Mouse (Mus musculus) intestine, embryonic 14.5 days (tissue): ENCODE measurements around the gene Mif4gd. TPM values are rescaled to one million over a fixed set of nuclear protein-coding genes. Genes with fewer than 3 reads are reported as not detected.

ENCODE experiments used
- ATAC-seq: fragments of 200-750 bp; cut with Nextera tagmentation; replicated peaks from 2 replicates; pipeline ENCODE4 v1.8.0; 2017; ENCODE audit warnings: low read depth, moderate number of reproducible peaks, moderate TSS enrichment, moderate library complexity; ENCODE audit not compliant: low FRiP score, low TSS enrichment
- DNase-seq: peaks from one replicate; pipeline ENCODE4 v3.0.0-alpha.2; 2018; ENCODE audit warnings: low spot score
- H3K27ac ChIP-seq: fragments of 300-500 bp; sonication (generic); 2 replicates; pipeline ENCODE4 v1.5.1; 2014; ENCODE audit warnings: low read depth, mild to moderate bottlenecking, control low read depth
- H3K27me3 ChIP-seq: fragments of 300-500 bp; sonication (generic); replicated peaks from 2 replicates; pipeline ENCODE4 v1.6.1; 2014; ENCODE audit warnings: low read length, control low read depth; ENCODE audit not compliant: control insufficient read depth, insufficient read depth
- H3K36me3 ChIP-seq: fragments of 300-500 bp; sonication (generic); 2 replicates; pipeline ENCODE4 v1.6.1; 2014; ENCODE audit warnings: low read length, control low read depth; ENCODE audit not compliant: control insufficient read depth, insufficient read depth
- H3K4me1 ChIP-seq: fragments of 300-500 bp; sonication (generic); replicated peaks from 2 replicates; pipeline ENCODE4 v1.6.1; 2014; ENCODE audit warnings: low read length, control low read depth, mixed read lengths; ENCODE audit not compliant: control insufficient read depth, insufficient read depth
- H3K4me2 ChIP-seq: fragments of 300-500 bp; sonication (generic); 2 replicates; pipeline ENCODE4 v1.6.1; 2014; ENCODE audit warnings: low read length
- H3K4me3 ChIP-seq: fragments of 300-500 bp; sonication (generic); 2 replicates; pipeline ENCODE4 v1.5.1; 2014; ENCODE audit warnings: low read depth, low read length, control low read depth, mixed read lengths
- H3K9ac ChIP-seq: fragments of 300-500 bp; sonication (generic); 2 replicates; pipeline ENCODE4 v1.6.1; 2014; ENCODE audit warnings: mild to moderate bottlenecking, low read length
- H3K9me3 ChIP-seq: fragments of 300-500 bp; sonication (generic); 2 replicates; pipeline ENCODE4 v1.6.1; 2016; ENCODE audit warnings: low read length, control low read depth; ENCODE audit not compliant: control insufficient read depth
- WGBS: fragments of 180-500 bp; shearing (Covaris S2); extraction: QIAGEN DNeasy Blood & Tissue Kit; methylation state at CpG from one replicate; pipeline ENCODE4 v1.1.7; 2014; 5-methylcytosine and 5-hydroxymethylcytosine counted together
- polyA plus RNA-seq: library from polyadenylated mRNA; unstranded; fragments of >200 nt; fragmentation: Nextera tagmentation; extraction: Ambion mirVana; gene quantifications from 2 replicates; pipeline ENCODE4 v1.2.1, GENCODE M21; 2014

Gene Mif4gd
- polyA plus RNA-seq: 26.2 and 28.3 TPM in 2 replicates

DNA sequence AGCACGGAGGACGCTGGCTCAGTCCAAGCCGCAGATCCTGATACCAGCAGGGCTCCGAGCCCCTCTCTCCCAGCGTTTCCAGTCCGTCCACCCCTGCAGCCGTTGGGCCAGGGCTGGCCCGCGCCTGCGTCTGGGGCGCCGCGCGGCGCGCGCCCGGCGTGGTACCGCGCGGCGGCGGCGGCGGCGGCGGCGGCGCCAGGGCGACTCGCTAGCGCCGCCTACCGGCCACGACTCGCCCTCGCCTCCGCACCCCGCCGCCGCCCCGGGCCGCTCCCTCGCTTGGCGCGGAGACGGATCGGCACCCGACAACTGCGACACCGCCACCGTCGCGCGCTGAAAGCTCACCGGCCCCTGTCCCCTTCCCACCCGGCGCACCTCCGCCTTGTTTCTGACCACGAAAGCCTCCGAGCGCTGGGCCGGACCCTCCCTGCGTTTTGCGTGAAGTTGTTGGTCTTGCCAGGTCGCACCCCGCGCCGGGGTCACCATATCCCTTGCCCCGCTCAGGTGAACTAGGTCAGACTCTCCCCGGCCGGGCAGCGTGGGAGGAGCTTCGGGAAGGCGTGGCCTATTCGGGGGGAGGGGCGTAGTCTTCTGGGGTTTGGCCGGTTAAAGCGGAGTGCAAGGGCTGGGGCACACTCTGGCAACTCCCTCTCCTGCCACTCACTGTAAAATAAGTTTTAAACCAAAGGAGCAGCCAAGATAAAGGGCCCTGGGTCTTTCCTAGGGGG, at the start of gene Mif4gd:
Gene Mif4gd (minus strand): TSS at position 560 of the 728 bp plus-strand sequence.
- Histone ChIP-seq H3K4me1 (peaks cover 17% of the 10 kb centered on the region), H3K9me3 (no peaks in the 10 kb centered on the region), H3K4me2 (peak within 1 kb of the TSS; percentile 71), H3K27ac (peak within 1 kb of the TSS; percentile 76), H3K27me3 (no peaks in the 10 kb centered on the region), H3K4me3 (peak within 1 kb of the TSS; percentile 67), H3K9ac (peak within 1 kb of the TSS; percentile 73), H3K36me3 (peaks cover 39% of the 10 kb centered on the region)
- under 1% methylated on average over 72 of the region's 80 CpGs for WGBS
- DNase-seq: peak; percentile 97
- peak; percentile 85 for ATAC-seq

DNA sequence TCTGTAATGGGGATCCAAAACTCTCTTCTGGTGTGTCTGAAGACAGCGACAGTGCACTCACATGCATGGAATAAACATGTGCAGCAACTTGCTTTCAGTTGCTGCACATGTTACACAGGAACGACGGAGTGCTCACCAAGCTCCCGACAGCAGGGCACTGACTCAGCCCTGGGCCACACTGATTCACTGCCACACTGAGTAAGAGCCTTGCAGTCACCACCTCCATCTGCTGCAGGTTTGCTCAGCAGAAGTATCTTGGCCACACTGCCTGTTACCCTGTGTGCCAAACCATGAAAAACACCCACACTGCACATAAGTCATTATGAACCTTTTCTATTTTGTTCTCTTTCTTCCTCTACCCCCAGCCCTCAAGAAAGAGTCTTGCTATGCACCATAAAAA, 47.6 kb upstream of the Mif4gd start:
- Histone ChIP-seq H3K27me3 (no peaks in the 10 kb centered on the region), H3K4me3 (no peak overlapping the region), H3K36me3 (no peaks in the 10 kb centered on the region), H3K4me2 (no peak overlapping the region), H3K9ac (no peak overlapping the region), H3K4me1 (no peaks in the 10 kb centered on the region), H3K27ac (no peak overlapping the region), H3K9me3 (no peaks in the 10 kb centered on the region)
- WGBS: 93% methylated on average over 4 of the region's 4 CpGs
- DNase-seq (no peak), ATAC-seq (no peak)

DNA sequence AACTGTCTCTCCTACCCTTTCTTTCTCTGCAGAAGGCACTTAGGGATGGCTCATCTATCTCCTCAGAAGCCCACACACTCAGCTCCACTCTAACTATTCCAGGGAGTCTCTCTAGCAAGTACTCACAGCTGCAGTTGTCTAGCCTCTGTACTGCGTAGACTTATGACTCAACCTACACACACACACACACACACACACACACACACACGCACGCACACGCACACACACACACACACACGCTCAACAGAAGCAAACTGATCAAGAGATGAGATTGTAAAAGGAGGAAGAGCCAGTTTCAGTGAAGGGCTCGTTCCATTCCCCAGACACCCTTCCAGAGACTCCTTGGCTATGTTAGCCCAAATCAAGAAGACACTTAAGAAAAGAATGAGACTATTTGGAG, 45.8 kb upstream of the Mif4gd start:
- peaks cover 7% of the 10 kb centered on the region; the same call in 1 of the 2 replicates for H3K36me3 ChIP-seq
- no peaks in the 10 kb centered on the region for H3K27me3 ChIP-seq
- no peaks in the 10 kb centered on the region for H3K4me1 ChIP-seq
- ATAC-seq (no peak), DNase-seq (no peak)
- H3K4me2 ChIP-seq: no peak overlapping the region
- H3K9ac ChIP-seq: no peak overlapping the region
- 89% methylated on average over 6 of the region's 6 CpGs for WGBS
- no peak overlapping the region for H3K27ac ChIP-seq
- no peak overlapping the region for H3K4me3 ChIP-seq
- H3K9me3 ChIP-seq: no peaks in the 10 kb centered on the region

DNA sequence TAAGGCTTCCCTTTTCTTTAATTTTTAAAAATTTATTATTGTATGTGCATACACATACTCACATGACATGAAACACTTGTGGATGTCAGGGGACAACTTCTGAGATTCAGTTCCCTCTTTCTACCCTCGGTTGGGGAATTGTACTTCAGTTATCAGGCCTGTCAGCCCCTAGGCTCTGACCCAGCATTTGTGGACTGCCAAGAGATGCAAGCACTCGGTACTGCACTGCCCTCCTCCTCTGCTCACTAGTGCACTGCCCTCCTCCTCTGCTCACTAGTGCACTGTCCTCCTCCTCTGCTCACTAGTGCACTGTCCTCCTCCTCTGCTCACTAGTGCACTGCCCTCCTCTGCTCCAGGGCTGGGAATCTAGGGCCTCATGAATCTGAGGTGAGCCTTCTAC, 41.4 kb upstream of the Mif4gd start:
- ATAC-seq: no peak
- Histone ChIP-seq H3K9me3 (no peaks in the 10 kb centered on the region), H3K27ac (no peak overlapping the region), H3K27me3 (no peaks in the 10 kb centered on the region), H3K4me1 (no peaks in the 10 kb centered on the region), H3K4me3 (no peak overlapping the region), H3K36me3 (peaks cover 28% of the 10 kb centered on the region; the same call in 1 of the 2 replicates), H3K9ac (no peak overlapping the region), H3K4me2 (no peak overlapping the region)
- WGBS: 75% methylated on average over 2 of the region's 2 CpGs
- DNase-seq: no peak

DNA sequence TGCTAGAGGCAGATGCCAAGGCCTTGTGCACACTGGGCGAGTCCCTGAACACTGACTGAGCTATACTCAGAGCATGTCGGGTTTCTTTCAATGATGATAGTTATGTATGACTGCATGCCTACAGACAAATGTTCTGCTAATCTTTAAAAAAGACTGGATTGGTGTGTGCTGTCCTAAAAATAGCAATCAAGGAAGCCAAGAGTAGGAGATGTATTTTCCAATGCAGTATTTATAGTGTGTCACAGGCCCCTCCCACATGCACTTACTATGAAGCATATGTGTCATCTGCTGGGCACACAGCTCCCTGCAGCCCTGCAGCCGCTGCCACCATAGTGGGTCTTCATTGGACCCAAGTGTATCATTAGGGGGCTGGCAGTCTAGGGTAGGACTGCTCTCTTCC, 40.4 kb upstream of the Mif4gd start:
- Histone ChIP-seq H3K36me3 (peaks cover 34% of the 10 kb centered on the region), H3K9me3 (no peaks in the 10 kb centered on the region), H3K9ac (no peak overlapping the region), H3K4me3 (no peak overlapping the region), H3K4me1 (no peaks in the 10 kb centered on the region), H3K27ac (no peak overlapping the region), H3K4me2 (no peak overlapping the region), H3K27me3 (no peaks in the 10 kb centered on the region)
- no peak for ATAC-seq
- DNase-seq: no peak
- 86% methylated on average over 3 of the region's 3 CpGs for WGBS

DNA sequence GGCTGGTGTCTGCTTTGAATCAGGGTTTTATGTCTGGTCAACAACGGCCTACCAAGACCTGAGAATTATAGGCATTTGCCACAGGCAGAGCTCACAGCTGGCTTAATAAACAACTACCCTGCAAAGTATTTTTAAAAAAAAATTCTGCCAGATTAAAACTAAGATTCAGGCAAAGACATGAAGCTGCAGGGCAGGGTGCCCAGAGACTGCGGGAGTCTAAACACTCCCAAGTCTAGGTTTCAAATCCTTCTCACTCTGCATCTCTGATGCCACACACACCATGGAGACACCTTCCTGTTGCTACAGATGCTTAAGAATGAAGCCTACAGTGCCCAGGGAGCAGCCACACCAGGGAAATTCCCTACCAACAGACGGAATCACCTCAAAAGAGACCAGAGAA, 38.9 kb upstream of the Mif4gd start:
- no peak overlapping the region for H3K9ac ChIP-seq
- no peak overlapping the region for H3K4me2 ChIP-seq
- ATAC-seq: no peak
- no peaks in the 10 kb centered on the region for H3K9me3 ChIP-seq
- H3K27me3 ChIP-seq: no peaks in the 10 kb centered on the region
- peaks cover 39% of the 10 kb centered on the region for H3K36me3 ChIP-seq
- H3K4me1 ChIP-seq: no peaks in the 10 kb centered on the region
- no peak overlapping the region for H3K27ac ChIP-seq
- DNase-seq: no peak
- no peak overlapping the region for H3K4me3 ChIP-seq
- 89% methylated on average over 3 of the region's 3 CpGs for WGBS

DNA sequence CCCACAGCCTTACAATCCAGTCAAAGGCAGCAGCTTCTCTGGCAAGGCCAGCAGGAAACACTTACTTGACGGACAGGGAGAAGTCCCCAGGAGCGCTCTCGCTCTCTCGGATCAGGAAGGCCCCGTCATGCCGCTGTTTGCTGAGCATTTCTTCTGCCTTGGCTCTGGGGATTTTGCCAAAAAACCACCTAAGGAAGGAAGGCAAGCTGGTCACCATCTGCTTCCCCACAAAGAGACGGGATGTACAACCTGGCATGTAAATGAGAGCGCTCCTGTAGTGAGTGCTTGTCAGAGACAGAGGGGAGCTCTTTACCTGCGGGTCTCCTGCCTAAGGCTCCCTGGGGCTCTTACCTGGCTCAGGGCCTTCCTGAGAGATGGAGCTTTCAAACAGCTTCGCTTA, 36.9 kb upstream of the Mif4gd start:
- H3K4me2 ChIP-seq: no peak overlapping the region
- DNase-seq (no peak), ATAC-seq (no peak)
- no peaks in the 10 kb centered on the region for H3K9me3 ChIP-seq
- H3K27ac ChIP-seq: no peak overlapping the region
- H3K36me3 ChIP-seq: peaks cover 44% of the 10 kb centered on the region
- no peak overlapping the region for H3K9ac ChIP-seq
- H3K27me3 ChIP-seq: no peaks in the 10 kb centered on the region
- 71% methylated on average over 10 of the region's 10 CpGs for WGBS
- H3K4me1 ChIP-seq: no peaks in the 10 kb centered on the region
- no peak overlapping the region for H3K4me3 ChIP-seq

DNA sequence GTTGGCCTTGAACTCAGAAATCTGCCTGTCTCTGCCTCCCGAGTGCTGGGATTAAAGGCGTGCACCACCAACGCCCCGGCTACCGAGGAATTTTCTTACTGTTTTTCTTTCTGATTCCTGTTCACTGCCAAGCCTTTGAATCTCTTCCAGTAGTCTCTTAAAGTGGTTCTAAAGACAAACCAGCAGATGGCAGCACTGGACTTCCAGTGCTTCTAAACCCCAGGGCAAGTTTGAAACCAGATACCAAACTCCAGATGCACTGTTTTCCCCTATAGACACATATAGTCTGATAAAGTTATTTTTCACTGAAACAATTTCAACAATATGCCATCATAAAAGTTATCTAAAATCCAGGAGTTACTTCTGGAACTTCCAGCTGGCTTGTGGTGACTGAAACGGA, 34.7 kb upstream of the Mif4gd start:
- 63% methylated on average over 6 of the region's 6 CpGs for WGBS
- no peaks in the 10 kb centered on the region for H3K27me3 ChIP-seq
- DNase-seq: peak; percentile 62

DNA sequence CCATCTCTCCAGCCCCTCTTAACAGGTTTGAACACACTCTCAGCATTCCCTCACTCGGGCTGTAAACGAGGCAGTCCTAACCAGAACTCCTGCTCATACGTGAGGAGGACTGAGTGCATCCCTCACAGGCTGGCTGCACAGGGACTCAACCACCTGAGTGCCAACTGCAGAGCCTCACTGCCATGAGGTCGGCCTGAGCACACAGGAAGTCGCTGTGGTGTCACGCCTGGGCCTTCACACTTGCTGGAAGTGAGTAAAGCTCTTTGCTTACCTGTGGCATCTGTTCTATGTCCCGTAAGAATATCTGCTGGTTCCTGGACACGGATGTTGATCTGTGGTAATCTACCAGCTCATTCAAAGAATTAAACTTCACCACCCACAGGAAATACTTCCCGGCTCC, 33.7 kb upstream of the Mif4gd start:
- no peak overlapping the region for H3K9ac ChIP-seq
- no peak overlapping the region for H3K4me3 ChIP-seq
- no peaks in the 10 kb centered on the region for H3K4me1 ChIP-seq
- DNase-seq (no peak), ATAC-seq (no peak)
- peaks cover 45% of the 10 kb centered on the region for H3K36me3 ChIP-seq
- WGBS: 93% methylated on average over 9 of the region's 9 CpGs
- H3K27me3 ChIP-seq: no peaks in the 10 kb centered on the region
- no peak overlapping the region for H3K27ac ChIP-seq
- H3K4me2 ChIP-seq: no peak overlapping the region
- H3K9me3 ChIP-seq: no peaks in the 10 kb centered on the region

More for the DNA sequence above, 34.7 kb upstream of the Mif4gd start:
- Histone ChIP-seq H3K4me3 (no peak overlapping the region), H3K9me3 (no peaks in the 10 kb centered on the region), H3K27ac (no peak overlapping the region), H3K4me2 (no peak overlapping the region), H3K36me3 (peaks cover 45% of the 10 kb centered on the region), H3K4me1 (no peaks in the 10 kb centered on the region), H3K9ac (no peak overlapping the region)
- no peak for ATAC-seq
